Mouse (Mus musculus) liver, postnatal 0 days (tissue): ENCODE measurements around the gene Gja5.

Source experiments
- CTCF ChIP-seq: sonication (generic); IDR thresholded peaks from 2 replicates; pipeline ENCODE4 v1.5.1; 2016; ENCODE audit warnings: antibody characterized with exemption, low read depth
- EP300 ChIP-seq: IDR thresholded peaks from 2 replicates; pipeline ENCODE4 v1.6.1; 2016; ENCODE audit warnings: antibody characterized with exemption, low read depth, mild to moderate bottlenecking

DNA sequence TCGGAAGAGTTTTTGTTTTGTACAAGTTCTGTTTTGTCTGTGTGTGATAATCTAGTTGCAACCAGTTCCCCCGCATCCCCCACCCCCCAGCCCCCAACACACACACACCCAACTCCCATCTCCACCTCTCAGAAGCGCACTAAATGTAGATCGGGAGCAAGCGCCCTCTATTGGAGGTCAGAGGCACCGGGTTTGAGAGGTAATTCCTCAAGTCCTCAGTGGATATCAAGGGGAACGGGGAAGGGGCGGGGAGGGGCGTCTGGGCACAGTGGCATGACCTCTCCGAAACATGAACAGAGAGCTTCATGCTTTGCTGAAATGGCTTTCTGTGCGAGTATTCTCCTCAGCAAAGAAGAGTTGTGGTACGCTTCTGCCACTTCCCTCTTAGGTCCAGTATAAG is 213.8 kb downstream of the Gja5 start:
- TF ChIP-seq CTCF (0 out of 2 replicates have a peak, but pooled peaks have one; percentile 7), EP300 (no peak)
